Mouse (Mus musculus) forebrain, embryonic 16.5 days (tissue): ENCODE measurements around the gene Hgfac. TPM values are rescaled to one million over a fixed set of nuclear protein-coding genes. Genes with fewer than 3 reads are reported as not detected.

ENCODE experiments used
- ATAC-seq: fragments of 200-750 bp; cut with Nextera tagmentation; 2 replicates; pipeline ENCODE4 v1.8.0; 2017; ENCODE audit warnings: mild to moderate bottlenecking, moderate library complexity
- H3K27ac ChIP-seq: fragments of 300-500 bp; sonication (generic); 2 replicates; pipeline ENCODE4 v1.5.1; 2014; ENCODE audit warnings: low read length, control low read depth
- H3K27me3 ChIP-seq: fragments of 300-500 bp; sonication (generic); replicated peaks from 2 replicates; pipeline ENCODE4 v1.6.1; 2014; ENCODE audit warnings: low read length; ENCODE audit not compliant: control insufficient read depth, insufficient read depth
- H3K36me3 ChIP-seq: fragments of 300-500 bp; sonication (generic); 2 replicates; pipeline ENCODE4 v1.6.1; 2014; ENCODE audit not compliant: control insufficient read depth, insufficient read depth
- H3K4me1 ChIP-seq: fragments of 300-500 bp; sonication (generic); replicated peaks from 2 replicates; pipeline ENCODE4 v1.6.1; 2014; ENCODE audit warnings: low read length; ENCODE audit not compliant: control insufficient read depth, insufficient read depth
- H3K4me2 ChIP-seq: fragments of 300-500 bp; sonication (generic); 2 replicates; pipeline ENCODE4 v1.6.1; 2014; ENCODE audit warnings: mild to moderate bottlenecking, low read length, control low read depth
- H3K4me3 ChIP-seq: fragments of 300-500 bp; sonication (generic); replicated peaks from 2 replicates; pipeline ENCODE4 v1.5.1; 2014; ENCODE audit warnings: mild to moderate bottlenecking, low read length, control low read depth
- H3K9ac ChIP-seq: fragments of 300-500 bp; sonication (generic); replicated peaks from 2 replicates; pipeline ENCODE4 v1.6.1; 2014; ENCODE audit warnings: low read depth, low read length, control low read depth
- H3K9me3 ChIP-seq: fragments of 300-500 bp; sonication (generic); 2 replicates; pipeline ENCODE4 v1.6.1; 2016; ENCODE audit warnings: low read length; ENCODE audit not compliant: control insufficient read depth
- WGBS: fragments of 180-500 bp; shearing (Covaris S2); extraction: QIAGEN DNeasy Blood & Tissue Kit; methylation state at CpG from one replicate; pipeline ENCODE4 v1.1.7; 2014; 5-methylcytosine and 5-hydroxymethylcytosine counted together
- polyA plus RNA-seq: library from polyadenylated mRNA; unstranded; fragments of >200 nt; fragmentation: Nextera tagmentation; extraction: Ambion mirVana; gene quantifications from 2 replicates; pipeline ENCODE4 v1.2.1, GENCODE M21; 2015

Hgfac gene
- polyA plus RNA-seq, 1 experiment from 2014 or later, result 0.56 TPM

DNA sequence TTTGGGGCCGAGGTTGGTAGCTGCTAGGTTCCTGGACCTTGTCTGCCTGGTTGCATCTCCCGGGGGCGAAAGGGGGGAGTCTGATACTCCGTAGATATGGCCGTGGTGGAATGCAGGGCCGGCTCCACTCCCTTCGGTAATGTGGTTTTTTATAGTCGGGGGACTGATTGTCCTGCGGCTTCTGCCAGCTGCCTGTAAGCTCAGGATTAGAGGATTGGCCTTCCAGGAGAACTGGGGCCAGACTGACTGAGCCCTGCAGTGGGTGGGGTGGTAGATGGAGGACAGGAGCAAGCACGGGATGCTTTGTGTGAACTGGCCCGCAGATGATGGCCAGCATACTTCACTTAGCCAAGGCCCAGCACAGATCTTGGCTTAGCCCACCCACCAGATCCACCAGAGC, 31.9 kb downstream of the Hgfac start:
- 85% methylated on average over 11 of the region's 11 CpGs for WGBS
- ATAC-seq, result no peak

DNA sequence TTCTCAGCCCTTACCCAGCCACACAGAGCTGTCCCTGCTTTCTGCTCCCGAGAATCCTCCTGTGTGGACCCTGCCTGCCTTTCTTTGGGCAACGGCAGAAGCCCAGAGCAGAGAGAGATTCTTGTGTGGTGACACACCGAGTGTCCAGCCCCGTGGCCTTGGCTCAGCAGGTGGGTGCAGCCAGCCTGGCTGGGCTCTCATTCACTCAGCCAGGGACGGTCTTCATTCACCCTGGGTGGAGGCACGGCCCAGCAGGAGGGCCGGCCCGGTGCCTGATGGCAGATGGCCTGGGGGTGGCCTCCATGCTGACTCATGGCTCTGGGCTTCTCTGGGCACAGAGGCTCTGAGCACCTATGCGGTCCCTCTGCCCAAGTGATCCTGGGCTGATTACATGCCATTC, 32.7 kb downstream of the Hgfac start:
- 66% methylated on average over 9 of the region's 9 CpGs for WGBS
- ATAC-seq, result no peak
- H3K4me3 ChIP-seq, result no peak overlapping the region
- peaks cover 5% of the 10 kb centered on the region; the same call in 1 of the 2 replicates for H3K4me1 ChIP-seq
- H3K9ac ChIP-seq, result no peak overlapping the region
- H3K36me3 ChIP-seq, result no peaks in the 10 kb centered on the region
- no peaks in the 10 kb centered on the region for H3K9me3 ChIP-seq
- no peak overlapping the region for H3K4me2 ChIP-seq
- no peak overlapping the region for H3K27ac ChIP-seq
- H3K27me3 ChIP-seq, result no peaks in the 10 kb centered on the region

More for the DNA sequence above, 31.9 kb downstream of the Hgfac start:
- Histone ChIP-seq H3K9me3 (no peaks in the 10 kb centered on the region), H3K27me3 (no peaks in the 10 kb centered on the region), H3K27ac (no peak overlapping the region), H3K9ac (no peak overlapping the region), H3K4me2 (no peak overlapping the region), H3K36me3 (no peaks in the 10 kb centered on the region), H3K4me1 (peaks cover 5% of the 10 kb centered on the region; the same call in 1 of the 2 replicates), H3K4me3 (no peak overlapping the region)

DNA sequence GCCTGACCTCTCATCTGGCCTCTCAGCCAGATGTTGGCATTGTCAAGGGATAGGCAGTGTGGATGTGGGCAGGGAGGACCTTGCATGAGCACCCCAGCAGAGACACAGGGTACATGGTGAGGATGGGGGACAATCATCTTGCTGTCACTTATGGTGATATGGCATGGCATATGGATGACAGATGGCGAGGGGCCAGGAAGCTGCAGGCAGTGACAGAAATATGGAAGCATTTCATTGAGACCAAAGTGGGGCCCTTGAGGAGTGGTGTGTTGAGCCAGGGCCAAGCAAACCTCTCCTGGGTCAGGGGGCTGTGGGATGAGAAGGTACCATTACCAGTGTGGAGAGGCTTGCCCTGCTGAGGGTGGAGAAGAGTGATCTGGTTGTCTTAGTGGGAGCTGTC, 35.1 kb downstream of the Hgfac start:
- Histone ChIP-seq H3K4me2 (no peak overlapping the region), H3K4me3 (no peak overlapping the region)
- 81% methylated on average over 1 of the region's 1 CpGs for WGBS

DNA sequence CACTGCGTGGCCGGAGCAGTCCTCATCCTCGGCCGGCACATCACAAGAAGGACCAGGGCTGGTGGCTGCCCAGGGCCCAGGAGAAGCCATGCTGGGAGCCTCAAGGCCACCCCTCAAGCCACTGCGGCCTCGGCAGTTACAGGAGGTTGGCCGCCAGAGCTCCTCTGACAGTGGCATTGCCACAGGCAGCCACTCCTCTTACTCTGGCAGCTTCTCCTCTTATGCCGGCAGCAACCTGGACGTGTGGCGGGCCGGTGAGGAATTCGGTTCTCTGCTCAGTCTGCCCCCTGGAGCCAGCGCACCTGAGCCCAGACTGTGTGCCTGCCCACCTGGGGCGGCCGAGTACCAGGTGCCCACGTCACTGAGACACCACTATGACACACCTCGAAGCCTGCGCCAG, 37.8 kb downstream of the Hgfac start:
- 23% methylated on average over 18 of the region's 18 CpGs for WGBS
- Histone ChIP-seq H3K27me3 (peaks cover 4% of the 10 kb centered on the region; the same call in 1 of the 2 replicates), H3K4me3 (no peak overlapping the region), H3K9me3 (no peaks in the 10 kb centered on the region), H3K4me1 (no peaks in the 10 kb centered on the region), H3K4me2 (no peak overlapping the region), H3K27ac (no peak overlapping the region), H3K9ac (no peak overlapping the region), H3K36me3 (no peaks in the 10 kb centered on the region)
- no peak for ATAC-seq

More for the DNA sequence above, 35.1 kb downstream of the Hgfac start:
- H3K27me3 ChIP-seq, result peaks cover 4% of the 10 kb centered on the region; the same call in 1 of the 2 replicates
- no peak overlapping the region for H3K9ac ChIP-seq
- H3K9me3 ChIP-seq, result no peaks in the 10 kb centered on the region
- no peaks in the 10 kb centered on the region for H3K36me3 ChIP-seq
- ATAC-seq, result no peak
- no peaks in the 10 kb centered on the region for H3K4me1 ChIP-seq
- H3K27ac ChIP-seq, result no peak overlapping the region

DNA sequence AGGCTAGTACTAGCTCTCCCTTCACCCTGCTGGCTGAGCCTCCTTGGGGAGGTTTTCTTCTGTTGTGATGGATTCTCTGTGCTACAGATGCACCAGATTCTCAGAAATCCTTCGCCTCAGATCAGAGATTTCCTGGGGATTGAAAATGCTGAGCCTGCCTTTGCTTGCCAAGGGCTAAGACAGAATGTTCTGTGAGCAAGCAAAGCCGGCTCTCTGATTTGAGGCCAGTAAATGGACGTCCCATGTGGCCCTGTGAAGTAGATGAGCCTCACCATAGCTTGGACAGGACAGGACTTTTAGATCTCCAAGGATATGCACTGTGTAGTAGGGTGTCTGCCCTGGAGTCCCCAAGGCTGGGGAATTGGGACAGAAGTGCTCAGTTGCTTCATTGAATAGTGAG, 43.6 kb downstream of the Hgfac start:
- Histone ChIP-seq H3K36me3 (no peaks in the 10 kb centered on the region), H3K27me3 (no peaks in the 10 kb centered on the region), H3K9me3 (no peaks in the 10 kb centered on the region), H3K4me3 (no peak overlapping the region), H3K4me2 (no peak overlapping the region), H3K9ac (no peak overlapping the region), H3K4me1 (no peaks in the 10 kb centered on the region), H3K27ac (no peak overlapping the region)
- no peak for ATAC-seq
- 70% methylated on average over 3 of the region's 3 CpGs for WGBS

DNA sequence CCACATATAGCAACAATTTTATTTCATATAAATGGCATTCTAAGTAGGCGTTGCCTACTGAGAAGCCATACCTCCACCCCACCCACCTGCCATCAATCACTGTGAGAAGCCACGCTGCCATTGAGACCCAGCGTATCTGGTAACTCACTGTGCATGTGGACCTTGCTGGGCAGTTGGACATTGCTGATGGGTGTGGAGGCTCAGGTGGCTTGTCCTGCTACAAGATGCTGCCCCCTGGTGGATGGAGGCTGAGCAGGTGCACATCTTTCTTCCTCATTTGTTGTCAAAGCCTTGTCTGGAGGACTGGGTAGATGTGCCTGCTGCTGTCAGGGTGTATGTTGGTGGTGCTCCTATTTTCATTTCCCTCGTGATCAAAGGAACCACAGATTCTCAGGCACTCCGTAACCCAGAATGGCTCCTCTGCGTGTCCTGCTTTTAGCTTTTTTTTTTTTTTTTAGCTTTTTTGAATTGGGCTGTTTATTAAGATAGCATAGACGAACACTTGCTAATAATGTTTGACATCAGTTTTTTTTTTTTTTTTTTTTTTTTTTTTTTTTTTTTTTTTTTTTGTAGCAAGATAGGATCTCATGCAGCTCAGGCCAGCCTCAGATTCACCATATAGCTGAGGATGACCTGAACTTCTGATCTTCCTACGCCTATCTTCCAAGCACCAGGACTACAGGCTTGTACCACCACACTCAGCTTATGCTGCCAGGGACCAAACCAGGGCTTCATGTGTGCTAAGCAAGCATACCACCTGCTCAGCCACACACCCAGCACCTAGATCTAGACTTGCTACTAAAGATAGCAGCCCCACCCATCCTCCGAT, 47.7 kb downstream of the Hgfac start:
- Histone ChIP-seq H3K4me3 (no peak overlapping the region), H3K36me3 (peaks cover 18% of the 10 kb centered on the region), H3K27ac (no peak overlapping the region), H3K9me3 (no peaks in the 10 kb centered on the region), H3K4me1 (no peaks in the 10 kb centered on the region), H3K27me3 (no peaks in the 10 kb centered on the region), H3K4me2 (no peak overlapping the region), H3K9ac (no peak overlapping the region)
- 71% methylated on average over 9 of the region's 9 CpGs for WGBS
- no peak for ATAC-seq

DNA sequence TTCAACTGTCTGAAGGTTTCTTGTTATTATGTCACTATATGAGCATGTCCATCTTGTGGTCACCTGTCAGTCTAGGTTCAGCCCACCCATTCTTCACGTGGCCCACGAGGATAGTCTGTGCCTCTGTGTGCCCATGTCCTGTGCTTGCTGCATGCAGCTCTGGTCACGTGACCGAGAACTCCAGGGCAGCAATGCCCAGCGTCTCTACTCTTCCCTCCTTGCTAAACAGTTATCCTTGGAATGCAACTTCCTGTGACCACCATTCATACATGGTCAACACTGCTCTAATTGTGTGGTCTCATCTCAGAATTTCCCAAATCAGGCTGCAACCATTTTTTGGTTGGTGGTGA, 48.3 kb downstream of the Hgfac start:
- Histone ChIP-seq H3K4me1 (no peaks in the 10 kb centered on the region), H3K9me3 (no peaks in the 10 kb centered on the region), H3K4me2 (no peak overlapping the region), H3K36me3 (peaks cover 20% of the 10 kb centered on the region), H3K4me3 (no peak overlapping the region), H3K27ac (no peak overlapping the region), H3K9ac (no peak overlapping the region), H3K27me3 (no peaks in the 10 kb centered on the region)
- 84% methylated on average over 5 of the region's 5 CpGs for WGBS
- no peak for ATAC-seq

DNA sequence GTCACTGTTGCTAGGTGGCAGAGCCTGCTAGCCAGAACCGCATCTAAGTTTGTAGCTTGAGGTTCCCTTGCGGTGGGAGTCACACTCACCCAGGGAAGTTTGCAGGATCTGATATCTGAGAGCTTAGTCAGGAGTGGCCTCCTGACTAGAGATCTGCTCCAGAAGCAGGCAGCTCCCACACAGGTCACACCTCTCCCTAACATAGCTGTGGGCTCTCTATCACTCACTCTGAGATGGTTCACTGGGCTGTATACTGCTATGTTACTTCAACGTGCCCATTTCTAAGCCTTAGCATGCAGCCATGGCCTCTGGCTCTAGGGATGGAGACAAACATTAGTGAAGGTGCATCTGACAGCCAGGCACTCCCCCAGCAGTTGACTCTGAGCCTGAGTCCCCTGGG, 50.3 kb downstream of the Hgfac start:
- H3K9ac ChIP-seq, result no peak overlapping the region
- H3K4me2 ChIP-seq, result no peak overlapping the region
- H3K4me3 ChIP-seq, result no peak overlapping the region
- 90% methylated on average over 3 of the region's 3 CpGs for WGBS
- no peak for ATAC-seq
- no peak overlapping the region for H3K27ac ChIP-seq
- peaks cover 21% of the 10 kb centered on the region for H3K36me3 ChIP-seq
- no peaks in the 10 kb centered on the region for H3K27me3 ChIP-seq
- no peaks in the 10 kb centered on the region for H3K9me3 ChIP-seq
- no peaks in the 10 kb centered on the region for H3K4me1 ChIP-seq
